Mouse (Mus musculus) small intestine, adult 10 weeks (tissue): Measurements from ENCODE around the gene Zfp991. TPM values are rescaled to one million over a fixed set of nuclear protein-coding genes. Genes with fewer than 3 reads are reported as not detected.

Experiments used
- polyA plus RNA-seq: library from polyadenylated mRNA; stranded (reverse); fragments of 350-450 nt; fragmentation: Illumina TruSeq; extraction: RNeasy Lipid Tissue Mini Kit (QIAGEN cat#74804); gene quantifications from one replicate; pipeline ENCODE4 v1.2.3, GENCODE M21; 2014; ENCODE audit warnings: low replicate concordance

Zfp991 gene
- polyA plus RNA-seq: 30.8 TPM

DNA sequence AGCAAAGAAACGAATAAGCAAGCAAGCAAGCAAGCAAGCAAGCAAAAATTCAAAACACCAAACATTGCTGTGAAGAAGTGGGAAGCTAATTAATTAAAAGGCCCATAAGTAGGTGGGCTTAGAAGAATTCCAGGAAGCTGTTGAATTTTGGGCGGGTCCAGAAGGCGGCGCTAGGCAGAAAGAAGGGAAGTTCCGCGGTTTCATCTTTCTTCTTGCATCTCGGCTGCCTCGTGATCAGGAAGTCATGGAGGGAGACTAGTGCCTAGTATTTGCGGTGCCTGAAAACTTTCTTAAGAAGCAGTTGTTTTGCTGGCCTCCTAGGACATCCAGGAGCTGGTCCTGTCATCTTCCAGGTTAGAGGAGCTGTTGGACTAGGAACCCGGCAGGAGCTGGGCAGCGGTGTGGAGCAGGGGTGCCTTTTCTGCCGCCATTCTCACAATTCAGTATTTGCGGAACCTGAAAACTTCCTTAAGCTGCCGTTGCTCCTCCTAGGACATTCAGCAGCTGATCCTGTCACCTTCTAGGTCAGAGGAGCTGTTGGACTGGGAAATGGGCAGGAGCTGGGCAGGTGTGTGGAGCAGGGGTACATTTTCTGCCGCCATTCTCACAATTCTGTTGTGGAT lies at the start of gene Zfp991:
Gene Zfp991, plus strand, starts transcription at position 202 of the 623 bp plus-strand sequence.

Other genes starting within 250 kb of the Zfp991 start
- not detected for gene Gm21411, start 222.4 kb upstream of the Zfp991 start, polyA plus RNA-seq
- gene Zfp989, start 160.1 kb upstream of the Zfp991 start, polyA plus RNA-seq: not detected
- gene Rex2, start 110.2 kb upstream of the Zfp991 start, polyA plus RNA-seq: not detected
- 0.30 TPM for gene Zfp988, start 173.6 kb downstream of the Zfp991 start, polyA plus RNA-seq
- gene Zfp978, start 229.3 kb downstream of the Zfp991 start, polyA plus RNA-seq: not detected